Mouse (Mus musculus): ENCODE data around the gene Zswim1.

GRCm38 (mm10) chr2:164778015-164778287 is 44.5 kb upstream of the Zswim1 start:
- no peak for TF ChIP-seq EP300 (IDR thresholded peaks at IDR 0.05; ENCODE audit: low read depth)
- TF ChIP-seq CTCF (IDR thresholded peaks at IDR 0.05; ENCODE audit: low read depth), result no peak
